Mouse (Mus musculus) cerebellum, postnatal 36 days (tissue): ENCODE results near the gene Bdh2.

Experiments
- DNase-seq, 2 experiments: peaks; one replicate each; pipeline ENCODE4 v3.0.0; 2021 to 2022; ENCODE audit warnings: mixed read lengths in 2 of 2

Gene Bdh2

DNA sequence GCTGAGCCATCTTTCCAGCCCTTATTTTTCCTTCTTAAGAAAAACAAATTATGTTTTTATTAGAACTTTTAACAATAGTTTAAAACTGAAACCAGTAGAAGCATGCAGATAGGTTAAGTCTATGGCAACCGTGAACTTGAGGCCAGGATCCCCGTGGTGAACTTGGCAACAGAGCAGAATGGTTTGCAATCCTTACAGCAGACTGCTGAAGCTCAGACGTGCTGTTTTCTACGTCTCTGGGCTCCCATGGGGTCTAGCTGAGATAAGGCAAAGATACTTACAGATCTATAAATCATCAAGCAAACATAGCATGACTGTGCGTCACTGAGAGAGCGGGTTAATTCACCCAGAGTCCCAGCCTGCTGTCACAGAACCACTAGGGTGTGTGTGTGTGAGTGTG, 19.1 kb downstream of the Bdh2 start:
- no peak for DNase-seq

DNA sequence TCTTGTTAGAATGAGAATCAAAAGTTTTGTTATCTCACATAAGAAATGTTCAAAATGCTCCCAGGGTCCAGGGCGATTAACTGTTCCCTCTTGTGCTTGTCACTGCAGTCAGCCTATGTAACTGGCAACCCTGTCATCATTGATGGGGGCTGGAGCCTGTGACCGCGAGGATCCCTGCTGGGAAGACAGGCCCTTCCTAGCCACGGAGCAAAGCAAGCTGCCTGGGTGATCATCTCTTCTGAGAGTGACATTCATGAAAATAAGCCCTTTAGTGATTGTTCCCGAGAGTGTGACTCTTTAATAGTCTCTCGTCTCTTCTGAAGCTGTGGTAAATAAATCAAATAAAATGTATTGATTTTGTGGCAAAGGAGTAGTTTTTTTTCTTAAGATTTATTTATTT, 23.0 kb downstream of the Bdh2 start:
- no peak for DNase-seq

DNA sequence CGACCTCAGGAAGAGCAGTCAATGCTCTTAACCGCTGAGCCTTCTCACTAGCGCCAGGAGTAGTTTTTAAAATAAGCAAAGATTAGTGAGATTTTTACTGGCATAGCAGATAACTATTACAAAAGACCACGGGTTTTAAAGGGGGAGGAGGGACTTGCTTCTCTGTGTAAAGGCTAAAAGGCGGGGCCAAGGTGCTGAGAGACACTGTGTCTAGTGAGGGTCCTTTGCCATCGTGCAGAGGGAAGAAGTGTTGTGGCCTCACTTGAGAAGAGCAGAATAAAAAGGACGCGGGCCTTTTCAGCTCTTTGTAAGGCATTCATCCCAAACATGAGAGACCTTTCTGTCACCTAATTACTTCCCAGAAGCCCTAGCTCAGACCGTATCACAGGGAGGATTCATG, 23.5 kb downstream of the Bdh2 start:
- DNase-seq: no peak

DNA sequence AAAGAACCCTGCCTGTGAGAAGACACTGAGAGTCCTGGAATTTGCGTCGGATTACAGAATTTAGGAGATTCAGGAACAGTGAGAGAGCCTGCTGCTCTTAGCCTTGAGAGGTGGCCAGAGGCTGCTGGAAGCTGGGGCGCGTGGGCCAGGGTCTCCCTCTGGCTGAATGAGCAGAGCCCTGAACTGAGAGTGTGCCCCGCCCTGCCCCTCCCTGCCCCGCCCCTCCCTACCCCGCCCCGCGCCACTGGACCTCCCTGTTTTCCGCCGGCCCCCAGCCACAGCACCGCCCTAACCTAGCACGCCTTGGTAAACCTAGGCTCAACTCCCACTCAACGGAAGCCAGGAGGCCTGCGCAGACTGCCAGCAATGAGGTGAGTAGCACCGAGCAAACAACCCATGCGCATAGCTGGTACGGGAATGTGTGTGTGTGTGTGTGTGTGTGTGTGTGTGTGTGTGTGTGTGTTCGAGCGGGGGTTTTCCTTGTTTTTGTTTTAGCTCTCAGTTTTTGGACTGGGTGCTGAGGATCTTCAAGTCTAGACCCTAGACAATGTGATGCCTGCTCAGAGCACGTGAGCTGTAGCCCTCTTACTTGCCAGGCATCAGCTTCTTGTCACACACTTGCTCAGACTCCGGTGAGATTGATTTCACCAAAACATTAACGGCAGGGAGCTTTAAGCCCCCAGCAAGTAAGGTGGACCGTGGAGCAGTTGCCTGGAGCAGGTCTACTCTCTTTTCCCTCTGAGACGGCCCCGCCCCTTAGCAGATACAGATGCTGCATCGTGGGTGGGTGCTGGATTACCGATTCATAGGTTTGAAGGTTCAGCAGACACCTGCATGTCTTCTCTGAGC, 26.6 kb downstream of the Bdh2 start, which contains the start of gene Slc9b2:
Gene Slc9b2 (plus strand): TSS at position 290 of the 849 bp plus-strand sequence.
- DNase-seq: peak; percentile 14 to 20

DNA sequence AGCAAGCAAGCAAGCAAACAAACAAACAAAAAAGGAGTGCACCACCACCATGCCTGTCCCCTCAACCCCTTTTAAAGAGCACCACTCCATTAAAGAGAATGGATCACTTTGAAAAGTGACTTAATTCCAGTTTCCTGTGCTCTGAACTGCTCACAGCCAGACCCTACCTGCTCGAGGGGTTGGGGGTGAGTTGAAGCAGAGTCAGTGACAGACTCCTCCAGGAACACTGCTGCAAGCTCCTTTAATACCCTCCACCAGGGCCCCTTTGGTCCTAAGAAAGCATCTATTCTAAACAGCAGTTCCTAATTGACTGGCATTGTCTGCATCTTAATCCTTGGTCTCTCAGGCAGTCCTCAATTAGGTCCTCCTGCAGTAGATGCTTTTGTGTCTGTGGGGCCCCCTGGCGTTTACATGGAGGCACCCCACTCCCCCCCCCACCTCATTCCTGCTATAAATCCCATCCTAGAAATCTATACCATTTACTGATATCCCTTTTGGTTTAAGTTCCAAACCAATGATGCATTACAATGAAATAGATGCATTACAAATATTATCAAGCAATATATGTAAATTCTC, 32.0 kb downstream of the Bdh2 start:
- no peak for DNase-seq

DNA sequence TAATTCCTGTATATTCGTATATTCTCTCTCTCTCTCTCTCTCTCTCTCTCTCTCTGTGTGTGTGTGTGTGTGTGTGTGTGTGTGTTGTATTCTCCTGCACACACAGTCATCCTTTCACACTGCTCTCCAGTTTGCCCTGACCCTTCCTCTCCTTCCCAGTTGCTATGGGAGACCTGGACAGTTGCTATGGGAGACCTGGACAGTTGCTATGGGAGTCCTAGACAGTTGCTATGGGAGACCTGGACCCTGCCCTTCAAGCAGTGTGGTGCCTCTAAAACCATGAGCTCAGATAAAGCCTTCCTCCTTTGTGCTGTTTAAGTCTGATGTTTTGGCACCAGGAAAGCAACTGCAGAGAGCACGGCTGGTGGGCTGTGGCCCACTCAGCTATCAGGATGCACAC, 32.7 kb downstream of the Bdh2 start:
- DNase-seq: no peak

DNA sequence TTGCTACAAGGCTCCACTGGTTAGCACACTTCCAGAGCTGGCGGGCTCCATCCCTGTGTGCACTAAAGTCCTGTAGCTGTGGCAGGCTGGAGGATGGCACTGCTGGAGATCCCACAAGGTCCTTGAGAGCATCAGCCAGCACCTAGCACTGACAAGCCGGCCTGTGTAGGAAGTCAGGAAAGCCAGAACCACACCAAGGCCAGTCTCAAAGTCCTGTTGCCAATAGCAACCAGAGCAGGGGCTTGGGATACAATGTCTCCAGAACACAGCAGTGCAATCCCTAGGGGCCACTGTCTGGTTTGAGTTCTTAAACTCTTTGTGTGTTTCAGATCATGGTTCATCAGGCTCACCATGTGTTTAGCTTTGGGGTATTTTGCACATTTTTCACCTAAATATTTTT, 33.8 kb downstream of the Bdh2 start:
- DNase-seq: no peak

DNA sequence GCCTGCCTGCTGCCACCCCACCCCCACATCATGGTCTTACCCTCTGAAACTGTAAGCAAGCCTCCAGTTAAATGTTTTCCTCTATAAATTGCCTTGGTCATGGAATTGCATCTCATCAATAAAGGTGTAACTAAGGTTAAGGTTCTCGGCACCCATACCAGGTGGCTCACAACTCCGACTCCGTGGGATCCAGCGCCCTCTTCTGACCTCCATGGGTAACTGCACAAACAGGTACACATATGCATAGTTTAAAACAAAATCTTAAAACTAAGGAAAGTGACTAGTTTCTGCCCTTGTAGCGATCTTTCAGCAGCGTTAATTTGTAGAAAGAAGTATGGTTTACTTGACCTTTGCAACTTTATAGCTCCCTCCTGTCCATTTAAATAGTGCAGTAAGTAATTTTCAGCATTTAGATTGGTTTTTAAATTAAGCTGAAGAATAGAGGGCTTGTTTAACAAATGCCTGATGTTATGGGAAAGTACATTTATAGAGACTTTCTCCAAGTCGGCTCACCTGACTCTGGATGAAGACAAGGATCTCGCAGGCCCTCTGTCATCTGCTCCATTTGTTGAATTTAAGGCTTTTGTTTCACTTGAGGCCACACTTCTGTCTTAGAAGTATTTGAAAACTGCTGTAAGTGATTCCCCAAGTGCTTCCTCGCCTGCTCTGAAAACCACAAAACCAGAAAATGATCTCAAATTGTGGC, 34.9 kb downstream of the Bdh2 start:
- no peak for DNase-seq

DNA sequence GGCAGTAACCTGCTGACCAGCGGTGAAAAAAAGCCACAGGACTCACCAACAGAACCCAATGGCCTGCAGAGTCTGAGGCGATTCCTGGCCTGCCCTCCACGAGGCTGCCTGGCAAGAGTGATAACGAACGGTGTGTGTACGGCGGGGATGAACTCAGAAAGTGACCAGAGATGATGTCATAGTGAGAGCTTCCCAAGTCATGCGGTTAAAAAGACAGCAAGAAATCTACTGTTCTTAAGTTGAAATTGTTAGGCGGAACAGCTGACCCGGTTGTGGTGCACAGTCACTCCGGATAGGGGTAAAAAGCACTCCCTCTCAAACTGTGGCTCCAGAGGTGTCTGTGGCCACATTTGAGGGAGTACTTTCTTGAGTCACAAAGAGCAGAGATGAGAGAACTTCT, 37.3 kb downstream of the Bdh2 start:
- DNase-seq: no peak

DNA sequence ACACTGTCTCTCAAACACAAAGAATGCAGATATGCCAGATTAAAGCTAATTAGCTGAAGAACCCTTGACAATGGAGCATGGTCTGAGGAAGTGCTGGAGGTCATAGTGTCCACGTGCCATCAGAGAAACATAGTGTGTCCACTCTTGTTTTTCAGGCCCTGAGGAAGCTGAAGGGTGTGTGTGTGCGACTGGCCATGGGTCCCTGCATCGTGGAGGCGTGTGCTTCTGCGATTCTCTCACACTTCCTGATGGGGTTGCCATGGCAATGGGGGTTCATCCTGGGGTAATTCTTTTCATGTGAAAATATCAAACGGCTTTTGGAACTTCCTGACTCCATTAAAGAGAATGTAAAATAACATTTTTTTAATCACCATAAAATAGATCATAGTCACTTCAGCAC, 43.3 kb downstream of the Bdh2 start:
- no peak for DNase-seq

DNA sequence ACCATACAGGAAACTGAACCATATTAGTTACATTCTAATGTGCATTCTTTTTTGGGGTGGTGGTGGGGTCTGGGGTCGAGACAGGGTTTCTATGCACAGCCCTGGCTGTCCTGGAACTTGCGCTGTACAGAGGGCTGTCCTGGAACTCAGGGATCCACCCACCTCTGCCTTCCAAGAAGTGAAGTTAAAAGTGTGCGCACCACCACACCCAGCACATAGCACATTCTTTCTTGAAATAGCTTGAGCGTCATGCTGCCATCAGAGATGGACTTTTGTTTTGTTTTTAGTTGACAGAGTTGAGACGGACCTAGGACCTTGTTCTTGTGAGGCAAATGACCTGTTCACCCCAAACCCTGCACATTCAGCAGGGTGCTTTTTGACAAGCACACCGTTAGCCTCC, 46.2 kb downstream of the Bdh2 start:
- no peak for DNase-seq

DNA sequence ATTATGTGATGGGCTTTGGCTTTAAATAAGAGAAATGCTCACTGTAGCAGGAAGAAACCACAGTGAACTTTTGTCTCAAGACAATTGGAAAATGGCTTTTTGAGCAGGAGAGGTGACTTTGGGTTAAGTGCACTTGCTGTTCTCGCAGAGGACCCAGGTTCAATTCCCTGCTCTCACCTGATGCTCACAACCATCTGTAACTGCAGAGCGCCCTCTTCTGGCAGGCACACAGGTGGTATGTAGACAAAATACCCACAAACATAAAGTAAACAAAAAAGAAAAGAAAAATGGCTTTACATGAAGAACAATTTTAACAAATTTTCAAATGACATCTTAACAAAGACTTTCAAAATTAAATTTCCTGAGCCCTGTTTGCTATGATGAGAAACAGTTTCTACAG, 46.6 kb downstream of the Bdh2 start:
- no peak for DNase-seq

DNA sequence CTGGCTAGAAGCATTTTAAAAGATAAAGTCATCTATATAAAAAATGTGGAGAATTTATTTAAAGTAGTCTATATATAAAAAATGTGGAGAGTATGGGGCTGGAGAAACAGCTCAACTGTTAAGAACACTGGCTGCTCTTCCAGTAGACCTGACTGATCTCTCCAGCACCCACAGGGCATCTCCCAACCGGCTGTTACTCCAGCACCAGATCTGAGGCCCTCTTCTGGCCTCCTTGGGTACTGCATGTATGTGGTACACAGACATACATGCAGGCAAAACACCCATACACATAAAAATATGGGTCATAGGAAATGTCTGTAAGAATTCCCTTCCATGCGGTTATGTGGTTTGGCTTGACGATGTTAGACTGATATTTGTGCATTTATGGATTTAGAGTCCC, 47.5 kb downstream of the Bdh2 start:
- DNase-seq: peak; percentile 20 to 26

DNA sequence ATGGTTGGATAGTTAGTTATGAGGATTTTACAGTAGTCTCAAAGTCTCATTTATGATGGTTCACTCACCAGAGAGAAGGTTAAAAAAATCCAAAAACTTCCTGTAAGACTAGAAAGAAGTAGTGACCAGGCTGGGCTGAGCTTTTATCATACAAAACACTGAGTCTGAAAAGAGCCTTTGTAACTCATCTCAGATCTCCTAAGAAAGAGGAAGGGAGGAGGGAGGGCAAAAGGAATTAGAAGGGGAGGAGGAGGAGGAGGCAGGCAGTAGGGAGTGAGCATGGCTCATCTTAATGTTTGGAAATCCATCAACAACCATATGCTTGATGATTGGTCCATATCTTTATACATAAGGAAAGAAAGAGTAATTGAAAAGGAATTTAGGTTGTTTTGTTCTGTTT, 51.7 kb downstream of the Bdh2 start:
- no peak for DNase-seq

DNA sequence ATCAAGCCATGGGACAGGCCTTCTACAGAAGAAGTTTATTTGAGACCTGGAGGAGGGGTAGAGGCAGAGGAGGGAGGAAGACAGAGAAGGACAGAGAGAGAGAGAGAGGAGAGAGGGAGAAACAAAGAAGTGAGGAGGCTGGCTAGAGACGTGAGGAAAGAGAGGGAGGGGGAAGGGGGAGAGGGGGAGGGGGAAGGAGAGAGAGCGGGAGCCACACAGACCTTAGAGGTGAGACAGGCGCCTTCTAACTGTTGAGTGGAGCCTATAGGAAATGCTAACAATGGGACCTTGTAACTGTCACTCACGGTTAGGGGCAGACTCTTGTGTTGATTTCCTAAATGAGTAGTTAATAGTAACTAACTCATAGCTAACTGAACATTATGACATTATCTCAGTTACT, 52.7 kb downstream of the Bdh2 start:
- no peak for DNase-seq

DNA sequence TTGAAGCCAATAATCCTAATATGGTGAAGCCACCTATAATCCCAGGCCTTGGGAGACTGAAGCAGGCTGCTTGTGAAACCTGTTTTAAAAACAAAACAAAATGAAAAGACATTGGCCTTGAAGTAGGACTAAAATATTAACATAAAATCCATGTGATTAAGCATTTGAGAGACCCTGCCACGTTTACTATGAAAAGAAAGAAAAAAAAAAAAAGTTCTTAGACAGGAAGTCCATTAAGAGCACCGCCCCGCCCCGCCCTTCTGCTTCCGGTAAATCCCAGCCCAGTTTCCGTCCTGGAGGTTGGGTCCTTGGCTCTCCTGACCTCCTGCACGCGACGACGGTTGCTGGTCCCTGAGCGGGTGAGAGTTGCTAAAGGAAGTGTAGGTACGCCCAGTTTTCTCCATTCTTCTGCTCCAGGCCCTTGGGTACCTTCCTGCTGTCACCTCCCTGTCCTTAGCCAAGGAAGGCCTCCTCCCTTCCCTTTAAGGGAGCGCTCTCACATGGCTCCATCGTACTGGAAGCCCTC, 66.8 kb downstream of the Bdh2 start, which contains the start of gene Slc9b1:
Gene Slc9b1 (plus strand): TSS at position 291 of the 526 bp plus-strand sequence.
- DNase-seq: no peak

DNA sequence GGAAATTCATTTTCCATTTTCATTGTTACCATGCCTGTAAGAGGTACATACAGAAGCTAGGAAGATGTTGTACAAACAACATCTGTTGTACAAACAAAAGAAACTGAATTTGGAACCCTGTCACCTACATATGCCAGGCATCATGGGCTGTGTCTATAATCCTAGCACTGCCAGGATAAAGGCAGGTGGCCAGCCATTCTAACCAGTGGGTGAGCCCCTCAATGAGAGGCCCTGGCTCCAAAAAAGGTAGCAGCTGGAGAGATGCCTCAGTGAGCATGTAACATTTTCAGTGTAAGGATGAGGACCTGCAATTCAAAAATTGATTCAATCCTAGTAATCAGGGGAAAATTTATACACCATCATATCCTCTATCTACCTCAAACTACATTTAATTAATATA, 68.0 kb downstream of the Bdh2 start:
- DNase-seq: no peak

DNA sequence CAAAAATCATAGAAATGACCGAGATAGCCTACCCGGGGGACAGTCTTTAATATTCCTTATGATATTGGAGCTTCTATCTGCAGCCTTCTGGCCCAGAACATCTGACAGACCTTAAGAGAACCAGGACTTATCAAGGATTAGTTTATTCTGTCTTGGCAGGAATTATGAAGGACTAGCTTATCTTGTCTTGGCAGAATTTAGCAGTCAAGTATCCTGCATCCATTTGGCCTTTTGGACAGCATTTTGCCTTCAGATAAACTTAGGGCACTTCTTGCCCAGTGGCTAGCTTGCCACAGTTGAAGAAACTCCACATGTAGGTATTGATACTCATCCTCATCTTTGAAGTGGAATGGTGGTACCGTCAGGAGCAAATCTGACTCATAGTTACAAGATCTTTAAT, 70.8 kb downstream of the Bdh2 start:
- no peak for DNase-seq
